Mouse (Mus musculus): ENCODE results near the gene Psma3.
A peak's percentile ranks its signal among the peaks of the same experiment; 100 is the strongest.

Psma3 gene

GRCm38 (mm10) chr12:70974441-70975266 is at the start of gene Psma3:
TSS of gene Psma3 (plus strand) at chr12:70974621.
- TF ChIP-seq GATA4 (IDR thresholded peaks at IDR 0.05; ENCODE audit: insufficient replicate concordance, low read length) = no peak

- TF ChIP-seq GATA4 (IDR thresholded peaks at IDR 0.05; ENCODE audit: insufficient replicate concordance, low read length) = no peak
Measured at GRCm38 (mm10) chr12:70929781-70930180, 44.6 kb upstream of the Psma3 start.

GRCm38 (mm10) chr12:70937150-70937549 is 37.3 kb upstream of the Psma3 start:
- TF ChIP-seq GATA4 (IDR thresholded peaks at IDR 0.05; ENCODE audit: insufficient replicate concordance, low read length) = no peak

- no peak for TF ChIP-seq GATA4 (IDR thresholded peaks at IDR 0.05; ENCODE audit: insufficient replicate concordance, low read length)
Measured at GRCm38 (mm10) chr12:70937571-70938384, 36.6 kb upstream of the Psma3 start, which contains the start of gene Actr10. TSS of gene Actr10 (plus strand) at chr12:70937857.

DNA sequence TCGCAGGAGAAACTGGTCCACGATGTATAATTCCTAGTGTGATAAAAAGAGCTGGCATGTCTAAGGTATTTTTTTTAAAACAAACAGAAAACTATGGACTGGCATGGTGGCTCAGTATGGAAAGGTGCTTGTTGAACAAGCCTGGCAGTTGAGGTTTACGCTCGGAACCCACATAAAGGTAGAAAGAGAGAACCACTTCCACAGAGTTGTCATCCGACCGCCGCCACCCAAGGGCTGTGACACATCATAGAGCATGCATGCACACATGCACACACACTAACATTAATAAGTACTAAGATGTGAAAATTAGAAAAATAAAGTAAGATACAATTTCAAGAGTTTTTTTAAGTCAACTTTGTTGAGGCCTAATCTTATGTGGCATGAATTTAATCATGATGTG is 33.6 kb upstream of the Psma3 start:
- no peak for TF ChIP-seq GATA4 (IDR thresholded peaks at IDR 0.05; ENCODE audit: insufficient replicate concordance, low read length)

- no peak for TF ChIP-seq GATA4 (IDR thresholded peaks at IDR 0.05; ENCODE audit: insufficient replicate concordance, low read length)
Measured at GRCm38 (mm10) chr12:70944181-70944580, 30.2 kb upstream of the Psma3 start.

GRCm38 (mm10) chr12:70946585-70947256 is 27.7 kb upstream of the Psma3 start:
- TF ChIP-seq GATA4 (IDR thresholded peaks at IDR 0.05; ENCODE audit: insufficient replicate concordance, low read length) = no peak

GRCm38 (mm10) chr12:70958640-70959039 is 15.8 kb upstream of the Psma3 start:
- no peak for TF ChIP-seq GATA4 (IDR thresholded peaks at IDR 0.05; ENCODE audit: insufficient replicate concordance, low read length)

GRCm38 (mm10) chr12:70967581-70967980 is 6.8 kb upstream of the Psma3 start:
- no peak for TF ChIP-seq GATA4 (IDR thresholded peaks at IDR 0.05; ENCODE audit: insufficient replicate concordance, low read length)

DNA sequence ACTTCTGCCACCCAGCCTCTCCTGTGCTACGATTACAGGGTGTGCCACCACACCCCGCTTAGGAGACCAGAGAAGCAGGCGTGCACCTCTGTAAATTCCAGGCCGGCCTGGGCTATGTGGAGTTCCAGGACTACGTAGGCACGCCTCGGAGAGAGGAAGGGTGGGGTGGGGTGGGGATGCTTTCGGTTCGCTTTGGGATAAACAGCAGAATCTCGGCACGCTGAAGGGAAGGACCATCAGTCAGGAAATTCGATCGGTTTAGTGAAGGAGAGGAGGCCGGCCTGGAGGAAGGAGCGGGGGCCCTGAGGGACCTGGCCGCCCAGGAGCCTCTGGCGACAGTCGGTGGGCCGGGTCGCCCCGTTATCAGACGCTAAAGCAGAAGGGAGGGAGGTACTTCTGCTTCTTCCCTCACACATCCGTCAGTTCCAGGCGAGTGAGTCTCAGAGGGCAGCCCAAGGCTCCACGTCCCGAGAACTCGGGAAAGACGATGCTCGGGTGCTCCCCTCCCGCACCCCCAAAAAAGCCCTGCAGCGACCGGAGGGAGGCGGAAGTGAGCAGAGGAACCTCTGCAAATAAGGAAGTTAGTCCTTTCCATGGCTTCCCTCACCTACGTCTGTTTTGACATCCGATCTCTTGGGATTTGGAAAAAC is 6.2 kb upstream of the Psma3 start:
- peak; percentile 45; the same call in 1 of the 2 replicates for TF ChIP-seq GATA4 (IDR thresholded peaks at IDR 0.05; ENCODE audit: insufficient replicate concordance, low read length)

GRCm38 (mm10) chr12:70968791-70969307 is 5.6 kb upstream of the Psma3 start:
- TF ChIP-seq GATA4 (IDR thresholded peaks at IDR 0.05; ENCODE audit: insufficient replicate concordance, low read length) = peak; percentile 59; the same call in 1 of the 2 replicates

- no peak for TF ChIP-seq GATA4 (IDR thresholded peaks at IDR 0.05; ENCODE audit: insufficient replicate concordance, low read length)
Measured at GRCm38 (mm10) chr12:70969485-70970184, 4.8 kb upstream of the Psma3 start.

DNA sequence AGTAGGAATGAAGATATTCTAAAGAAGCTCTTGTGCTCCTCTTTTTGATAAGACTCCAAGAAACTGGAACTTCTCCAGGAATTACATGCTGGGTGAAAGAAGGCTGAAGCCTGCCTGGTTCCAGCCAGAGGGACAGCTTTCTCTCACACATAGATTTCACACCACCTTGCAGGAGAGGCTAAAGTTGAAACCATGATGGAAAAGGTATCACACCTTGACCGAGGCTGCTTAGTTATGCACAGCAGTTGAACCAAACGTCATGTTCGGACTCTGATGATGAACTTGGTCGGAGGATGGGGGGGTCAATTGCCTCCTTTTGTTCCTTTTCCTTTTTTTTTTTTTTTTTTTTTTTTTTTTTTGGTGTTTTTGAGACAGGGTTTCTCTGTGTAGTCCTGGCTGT is 590 bp upstream of the Psma3 start:
- TF ChIP-seq GATA4 (IDR thresholded peaks at IDR 0.05; ENCODE audit: insufficient replicate concordance, low read length) = no peak

- TF ChIP-seq GATA4 (IDR thresholded peaks at IDR 0.05; ENCODE audit: insufficient replicate concordance, low read length) = no peak
Measured at GRCm38 (mm10) chr12:70975406-70975805, 985 bp downstream of the Psma3 start.

All from liver, adult (tissue).